Mouse (Mus musculus) olfactory bulb, adult 2 months (tissue): Measurements from ENCODE around the gene Sdk2.

ENCODE experiments used
- CTCF ChIP-seq: fragments of 200-500 bp; IDR thresholded peaks from 2 replicates; pipeline ENCODE4 v1.5.1; 2012; ENCODE audit warnings: low read depth, mild to moderate bottlenecking, low read length, moderate library complexity; ENCODE audit not compliant: insufficient read depth
- POLR2A ChIP-seq: fragments of 200-500 bp; IDR thresholded peaks from 2 replicates; pipeline ENCODE4 v1.6.1; 2012; ENCODE audit warnings: mild to moderate bottlenecking, low read depth, low read length, moderate library complexity; ENCODE audit not compliant: insufficient read depth

DNA sequence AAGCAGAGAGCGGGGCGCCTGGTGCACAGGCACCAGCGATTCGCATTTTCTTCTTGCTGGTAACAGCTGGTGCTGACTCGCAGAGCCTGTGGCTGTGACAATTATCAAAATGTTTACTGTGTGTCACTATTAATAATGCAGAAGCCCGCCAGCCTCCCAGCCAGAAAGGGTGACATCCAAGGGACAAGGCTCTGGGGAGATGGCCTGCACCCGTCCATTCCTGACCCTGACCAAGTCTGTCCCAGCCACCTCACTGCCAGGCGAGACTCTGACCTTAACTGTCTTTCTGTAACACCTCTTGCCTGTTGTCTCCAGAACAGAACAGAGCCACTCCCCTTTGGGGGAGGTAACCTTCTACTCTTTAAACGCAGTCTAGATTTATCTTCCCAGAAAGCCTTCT, 55.3 kb downstream of the Sdk2 start:
- no peak for TF ChIP-seq POLR2A
- TF ChIP-seq CTCF: no peak
